25 mouse cellular contexts compared by ENCODE assay signal in genomic region chr1:146967534-146967933, GRCm38 (mm10).
DNase-seq lines count a peak whose midpoint lies in the region; ATAC-seq lines count a peak whose summit lies in the region.
"Had no signal": no experiment of that assay in that cellular context is flagged by ENCODE, and none has a peak within 500 bp of the region (broad histone marks: within the 10 kb centered on the region; RNA-seq: fewer than 3 reads in every experiment).

No protein-coding gene starts in this region.

- no peak overlapping the region for H3K4me2 ChIP-seq in hindbrain, embryonic 14.5 days (replicated peaks)
- no peak overlapping the region for H3K4me2 ChIP-seq in hindbrain, embryonic 12.5 days (replicated peaks)
- H3K4me2 ChIP-seq: embryonic facial prominence, embryonic 12.5 days; embryonic facial prominence, embryonic 15.5 days; forebrain, embryonic 13.5 days; heart, embryonic 13.5 days; intestine, embryonic 15.5 days had no signal

- H3K79me2 ChIP-seq in macrophage (ENCODE audit: inconsistent target): no peaks in the 10 kb centered on the region

- H3K27me3 ChIP-seq in hindbrain, embryonic 14.5 days (ENCODE audit: control insufficient read depth, insufficient read depth, low read length): no peaks in the 10 kb centered on the region
- H3K27me3 ChIP-seq in hindbrain, embryonic 12.5 days: no peaks in the 10 kb centered on the region
- no peaks in the 10 kb centered on the region for H3K27me3 ChIP-seq in splenic B cell, adult 2 months (ENCODE audit: control insufficient read depth, insufficient read depth, low read length, poor library complexity, severe bottlenecking)
- no peaks in the 10 kb centered on the region for H3K27me3 ChIP-seq in heart, embryonic 10.5 days (ENCODE audit: insufficient read depth, poor library complexity, severe bottlenecking)
- H3K27me3 ChIP-seq: embryonic facial prominence, embryonic 12.5 days; embryonic facial prominence, embryonic 15.5 days; forebrain, embryonic 13.5 days; heart, embryonic 13.5 days; intestine, embryonic 15.5 days had no signal

- no peaks in the 10 kb centered on the region for H3K4me1 ChIP-seq in hindbrain, embryonic 14.5 days (replicated peaks; ENCODE audit: control insufficient read depth, insufficient read depth, low read length)
- H3K4me1 ChIP-seq in hindbrain, embryonic 12.5 days: no peaks in the 10 kb centered on the region
- H3K4me1 ChIP-seq in heart, embryonic 10.5 days: no peaks in the 10 kb centered on the region
- H3K4me1 ChIP-seq: embryonic facial prominence, embryonic 12.5 days; embryonic facial prominence, embryonic 15.5 days; forebrain, embryonic 13.5 days; heart, embryonic 13.5 days; intestine, embryonic 15.5 days had no signal

- H3K9me3 ChIP-seq in hindbrain, embryonic 14.5 days (ENCODE audit: control insufficient read depth, low read length): no peaks in the 10 kb centered on the region
- H3K9me3 ChIP-seq in hindbrain, embryonic 12.5 days (replicated peaks): no peaks in the 10 kb centered on the region
- no peaks in the 10 kb centered on the region for H3K9me3 ChIP-seq in heart, embryonic 10.5 days
- H3K9me3 ChIP-seq: embryonic facial prominence, embryonic 12.5 days; embryonic facial prominence, embryonic 15.5 days; forebrain, embryonic 13.5 days; heart, embryonic 13.5 days; intestine, embryonic 15.5 days had no signal

- no peak overlapping the region for H3K9ac ChIP-seq in hindbrain, embryonic 14.5 days
- no peak overlapping the region for H3K9ac ChIP-seq in hindbrain, embryonic 12.5 days
- H3K9ac ChIP-seq: embryonic facial prominence, embryonic 12.5 days; embryonic facial prominence, embryonic 15.5 days; forebrain, embryonic 13.5 days; forebrain, postnatal 0 days; heart, embryonic 13.5 days; intestine, embryonic 15.5 days had no signal

- no peak overlapping the region for H3K4me3 ChIP-seq in hindbrain, embryonic 14.5 days (replicated peaks; ENCODE audit: low read length)
- no peak overlapping the region for H3K4me3 ChIP-seq in hindbrain, embryonic 12.5 days
- H3K4me3 ChIP-seq in macrophage (ENCODE audit: inconsistent target): no peak overlapping the region
- H3K4me3 ChIP-seq in heart, embryonic 10.5 days: no peak overlapping the region
- H3K4me3 ChIP-seq: embryonic facial prominence, embryonic 12.5 days; embryonic facial prominence, embryonic 15.5 days; forebrain, embryonic 13.5 days; gastrocnemius, adult 2 months; heart, embryonic 13.5 days; intestine, embryonic 15.5 days had no signal

- no peak for ATAC-seq in hindbrain, embryonic 14.5 days (ENCODE audit: low FRiP score)
- ATAC-seq in hindbrain, embryonic 12.5 days (ENCODE audit: low FRiP score): no peak
- ATAC-seq: CD4-positive, CD25-positive, alpha-beta regulatory T cell, adult 4 months; forebrain, embryonic 13.5 days; forebrain, postnatal 0 days; hindbrain, embryonic 16.5 days; intestine, embryonic 15.5 days had no signal

- DNase-seq in hindbrain, embryonic 14.5 days (ENCODE audit: low spot score): peak; percentile 15
- DNase-seq in splenic B cell, adult 2 months (ENCODE audit: low read depth, low spot score): peak; percentile 8
- DNase-seq in heart, embryonic 10.5 days (ENCODE audit: low spot score): no peak
- no peak for DNase-seq in spleen, postnatal 4 days (ENCODE audit: low spot score in 2 of 2)
- DNase-seq: adrenal gland, adult 2 months; adrenal gland, postnatal 14 days; cerebellum, adult 18-20 months; cerebellum, adult 9-10 months; cerebellum, postnatal 25 days; forebrain, postnatal 0 days; gastrocnemius, adult 2 months; gastrocnemius, postnatal 14 days; heart, adult 18-20 months; heart, postnatal 14 days; heart, postnatal 4 days; kidney, adult 11 months had no signal

- no peaks in the 10 kb centered on the region for H3K36me3 ChIP-seq in hindbrain, embryonic 14.5 days (replicated peaks; ENCODE audit: control insufficient read depth, insufficient read depth)
- no peaks in the 10 kb centered on the region for H3K36me3 ChIP-seq in hindbrain, embryonic 12.5 days
- no peaks in the 10 kb centered on the region for H3K36me3 ChIP-seq in macrophage (ENCODE audit: inconsistent target)
- H3K36me3 ChIP-seq in splenic B cell, adult 2 months (ENCODE audit: control insufficient read depth, insufficient read depth, low read length, poor library complexity, severe bottlenecking): no peaks in the 10 kb centered on the region
- H3K36me3 ChIP-seq in heart, embryonic 10.5 days: no peaks in the 10 kb centered on the region
- H3K36me3 ChIP-seq: embryonic facial prominence, embryonic 12.5 days; embryonic facial prominence, embryonic 15.5 days; heart, embryonic 13.5 days; intestine, embryonic 15.5 days had no signal

- no peak overlapping the region for H3K27ac ChIP-seq in hindbrain, embryonic 14.5 days
- H3K27ac ChIP-seq in hindbrain, embryonic 12.5 days: no peak overlapping the region
- H3K27ac ChIP-seq in macrophage: peak overlapping the region; percentile 52
- H3K27ac ChIP-seq in heart, embryonic 10.5 days: no peak overlapping the region
- H3K27ac ChIP-seq: embryonic facial prominence, embryonic 12.5 days; embryonic facial prominence, embryonic 15.5 days; forebrain, embryonic 13.5 days; gastrocnemius, adult 2 months; heart, embryonic 13.5 days; intestine, embryonic 15.5 days had no signal

Comparison
In these comparisons a context has a peak if more than half of its experiments do, and no peak if none do; other contexts are left out.
1. DNase-seq: peak in hindbrain, embryonic 14.5 days (single experiment) and splenic B cell, adult 2 months (single experiment); none in heart, embryonic 10.5 days (single experiment) and spleen, postnatal 4 days (0 of 2).